Mouse (Mus musculus): ENCODE measurements around the gene Mgp. TPM values are rescaled to one million over a fixed set of nuclear protein-coding genes. Genes with fewer than 3 reads are reported as not detected.
"Not testable (repeated sequence)": the region's sequence is repeated elsewhere in the genome, so short reads cannot be mapped to it uniquely, and the experiment has no call there.

Mgp gene
- polyA plus RNA-seq, 1 experiment from 2014 or later: 8.2 TPM

- 55% methylated on average over 1 of the region's 1 CpGs for WGBS
- not testable (repeated sequence) for H3K27ac ChIP-seq (ENCODE audit: low read length); H3K27me3 ChIP-seq (replicated peaks; ENCODE audit: control insufficient read depth, insufficient read depth, low read length); H3K9ac ChIP-seq (replicated peaks; ENCODE audit: low read depth, low read length); H3K4me2 ChIP-seq (ENCODE audit: low read length); H3K9me3 ChIP-seq (ENCODE audit: control insufficient read depth, low read length); H3K4me3 ChIP-seq (replicated peaks; ENCODE audit: low read length); H3K4me1 ChIP-seq (replicated peaks; ENCODE audit: control insufficient read depth, insufficient read depth, low read length); H3K36me3 ChIP-seq (ENCODE audit: control insufficient read depth, insufficient read depth); ATAC-seq
Observed at GRCm38 (mm10) chr6:136884766-136885165, 9.1 kb upstream of the Mgp start.

- no peaks in the 10 kb centered on the region for H3K9me3 ChIP-seq (ENCODE audit: control insufficient read depth, low read length)
- no peaks in the 10 kb centered on the region for H3K36me3 ChIP-seq (ENCODE audit: control insufficient read depth, insufficient read depth)
- no peaks in the 10 kb centered on the region for H3K4me1 ChIP-seq (replicated peaks; ENCODE audit: control insufficient read depth, insufficient read depth, low read length)
- no peak overlapping the region for H3K4me2 ChIP-seq (ENCODE audit: low read length)
- no peaks in the 10 kb centered on the region for H3K27me3 ChIP-seq (replicated peaks; ENCODE audit: control insufficient read depth, insufficient read depth, low read length)
- no peak overlapping the region for H3K9ac ChIP-seq (replicated peaks; ENCODE audit: low read depth, low read length)
- ATAC-seq: no peak
- H3K27ac ChIP-seq (ENCODE audit: low read length): no peak overlapping the region
- no peak overlapping the region for H3K4me3 ChIP-seq (replicated peaks; ENCODE audit: low read length)
- WGBS: 95% methylated on average over 6 of the region's 6 CpGs
Observed at GRCm38 (mm10) chr6:136883961-136884360, 8.3 kb upstream of the Mgp start.

GRCm38 (mm10) chr6:136883431-136883915, 7.8 kb upstream of the Mgp start:
- Histone ChIP-seq H3K9me3 (ENCODE audit: control insufficient read depth, low read length) (no peaks in the 10 kb centered on the region), H3K4me3 (replicated peaks; ENCODE audit: low read length) (no peak overlapping the region), H3K9ac (replicated peaks; ENCODE audit: low read depth, low read length) (no peak overlapping the region), H3K36me3 (ENCODE audit: control insufficient read depth, insufficient read depth) (no peaks in the 10 kb centered on the region), H3K27me3 (replicated peaks; ENCODE audit: control insufficient read depth, insufficient read depth, low read length) (no peaks in the 10 kb centered on the region), H3K4me1 (replicated peaks; ENCODE audit: control insufficient read depth, insufficient read depth, low read length) (no peaks in the 10 kb centered on the region), H3K4me2 (ENCODE audit: low read length) (no peak overlapping the region), H3K27ac (ENCODE audit: low read length) (no peak overlapping the region)
- ATAC-seq: no peak
- 86% methylated on average over 3 of the region's 3 CpGs for WGBS

- Histone ChIP-seq H3K4me3 (replicated peaks; ENCODE audit: low read length) (no peak overlapping the region), H3K27me3 (replicated peaks; ENCODE audit: control insufficient read depth, insufficient read depth, low read length) (no peaks in the 10 kb centered on the region), H3K4me2 (ENCODE audit: low read length) (no peak overlapping the region), H3K9ac (replicated peaks; ENCODE audit: low read depth, low read length) (no peak overlapping the region), H3K4me1 (replicated peaks; ENCODE audit: control insufficient read depth, insufficient read depth, low read length) (no peaks in the 10 kb centered on the region), H3K9me3 (ENCODE audit: control insufficient read depth, low read length) (no peaks in the 10 kb centered on the region), H3K27ac (ENCODE audit: low read length) (no peak overlapping the region), H3K36me3 (ENCODE audit: control insufficient read depth, insufficient read depth) (no peaks in the 10 kb centered on the region)
- 87% methylated on average over 8 of the region's 8 CpGs for WGBS
- ATAC-seq: no peak
Observed at GRCm38 (mm10) chr6:136881678-136882077, 6.1 kb upstream of the Mgp start.

GRCm38 (mm10) chr6:136874599-136874998, 1.0 kb downstream of the Mgp start:
- WGBS: 12% methylated on average over 8 of the region's 8 CpGs
- H3K9me3 ChIP-seq (ENCODE audit: control insufficient read depth, low read length): no peaks in the 10 kb centered on the region
- H3K4me3 ChIP-seq (replicated peaks; ENCODE audit: low read length): no peak overlapping the region
- no peaks in the 10 kb centered on the region for H3K36me3 ChIP-seq (ENCODE audit: control insufficient read depth, insufficient read depth)
- H3K4me2 ChIP-seq (ENCODE audit: low read length): peak overlapping the region; percentile 25
- no peak overlapping the region for H3K9ac ChIP-seq (replicated peaks; ENCODE audit: low read depth, low read length)
- no peaks in the 10 kb centered on the region for H3K27me3 ChIP-seq (replicated peaks; ENCODE audit: control insufficient read depth, insufficient read depth, low read length)
- H3K27ac ChIP-seq (ENCODE audit: low read length): no peak overlapping the region
- H3K4me1 ChIP-seq (replicated peaks; ENCODE audit: control insufficient read depth, insufficient read depth, low read length): peaks cover 11% of the 10 kb centered on the region
- peak; percentile 45; the same call in 1 of the 2 replicates for ATAC-seq

GRCm38 (mm10) chr6:136868921-136869320, 6.7 kb downstream of the Mgp start:
- Histone ChIP-seq H3K9ac (replicated peaks; ENCODE audit: low read depth, low read length) (no peak overlapping the region), H3K4me2 (ENCODE audit: low read length) (no peak overlapping the region), H3K9me3 (ENCODE audit: control insufficient read depth, low read length) (no peaks in the 10 kb centered on the region), H3K27me3 (replicated peaks; ENCODE audit: control insufficient read depth, insufficient read depth, low read length) (no peaks in the 10 kb centered on the region), H3K4me3 (replicated peaks; ENCODE audit: low read length) (no peak overlapping the region), H3K27ac (ENCODE audit: low read length) (no peak overlapping the region), H3K36me3 (ENCODE audit: control insufficient read depth, insufficient read depth) (no peaks in the 10 kb centered on the region), H3K4me1 (replicated peaks; ENCODE audit: control insufficient read depth, insufficient read depth, low read length) (no peaks in the 10 kb centered on the region)
- 87% methylated on average over 5 of the region's 5 CpGs for WGBS
- ATAC-seq: no peak

GRCm38 (mm10) chr6:136866150-136866549, 9.5 kb downstream of the Mgp start:
- H3K9ac ChIP-seq (replicated peaks; ENCODE audit: low read depth, low read length): no peak overlapping the region
- H3K4me3 ChIP-seq (replicated peaks; ENCODE audit: low read length): no peak overlapping the region
- no peaks in the 10 kb centered on the region for H3K36me3 ChIP-seq (ENCODE audit: control insufficient read depth, insufficient read depth)
- H3K9me3 ChIP-seq (ENCODE audit: control insufficient read depth, low read length): no peaks in the 10 kb centered on the region
- 87% methylated on average over 4 of the region's 4 CpGs for WGBS
- H3K27ac ChIP-seq (ENCODE audit: low read length): no peak overlapping the region
- H3K4me2 ChIP-seq (ENCODE audit: low read length): no peak overlapping the region
- H3K4me1 ChIP-seq (replicated peaks; ENCODE audit: control insufficient read depth, insufficient read depth, low read length): no peaks in the 10 kb centered on the region
- ATAC-seq: no peak
- no peaks in the 10 kb centered on the region for H3K27me3 ChIP-seq (replicated peaks; ENCODE audit: control insufficient read depth, insufficient read depth, low read length)

- 88% methylated on average over 5 of the region's 5 CpGs for WGBS
- Histone ChIP-seq H3K4me1 (replicated peaks; ENCODE audit: control insufficient read depth, insufficient read depth, low read length) (no peaks in the 10 kb centered on the region), H3K9ac (replicated peaks; ENCODE audit: low read depth, low read length) (no peak overlapping the region), H3K27ac (ENCODE audit: low read length) (no peak overlapping the region), H3K36me3 (ENCODE audit: control insufficient read depth, insufficient read depth) (no peaks in the 10 kb centered on the region), H3K4me3 (replicated peaks; ENCODE audit: low read length) (no peak overlapping the region), H3K9me3 (ENCODE audit: control insufficient read depth, low read length) (no peaks in the 10 kb centered on the region), H3K27me3 (replicated peaks; ENCODE audit: control insufficient read depth, insufficient read depth, low read length) (no peaks in the 10 kb centered on the region), H3K4me2 (ENCODE audit: low read length) (no peak overlapping the region)
- ATAC-seq: no peak
Observed at GRCm38 (mm10) chr6:136865360-136865759, 10.3 kb downstream of the Mgp start.

GRCm38 (mm10) chr6:136861020-136861419, 14.6 kb downstream of the Mgp start:
- Histone ChIP-seq H3K9me3 (ENCODE audit: control insufficient read depth, low read length) (no peaks in the 10 kb centered on the region), H3K4me3 (replicated peaks; ENCODE audit: low read length) (no peak overlapping the region), H3K27ac (ENCODE audit: low read length) (no peak overlapping the region), H3K27me3 (replicated peaks; ENCODE audit: control insufficient read depth, insufficient read depth, low read length) (no peaks in the 10 kb centered on the region), H3K9ac (replicated peaks; ENCODE audit: low read depth, low read length) (no peak overlapping the region), H3K4me2 (ENCODE audit: low read length) (no peak overlapping the region), H3K4me1 (replicated peaks; ENCODE audit: control insufficient read depth, insufficient read depth, low read length) (no peaks in the 10 kb centered on the region), H3K36me3 (ENCODE audit: control insufficient read depth, insufficient read depth) (no peaks in the 10 kb centered on the region)
- WGBS: 52% methylated on average over 9 of the region's 9 CpGs
- peak; percentile 57; the same call in 1 of the 2 replicates for ATAC-seq

GRCm38 (mm10) chr6:136858420-136858819, 17.2 kb downstream of the Mgp start:
- H3K4me3 ChIP-seq (replicated peaks; ENCODE audit: low read length): no peak overlapping the region
- no peaks in the 10 kb centered on the region for H3K27me3 ChIP-seq (replicated peaks; ENCODE audit: control insufficient read depth, insufficient read depth, low read length)
- H3K4me1 ChIP-seq (replicated peaks; ENCODE audit: control insufficient read depth, insufficient read depth, low read length): no peaks in the 10 kb centered on the region
- no peak overlapping the region for H3K27ac ChIP-seq (ENCODE audit: low read length)
- ATAC-seq: no peak
- H3K4me2 ChIP-seq (ENCODE audit: low read length): no peak overlapping the region
- WGBS: 83% methylated on average over 8 of the region's 8 CpGs
- no peaks in the 10 kb centered on the region for H3K9me3 ChIP-seq (ENCODE audit: control insufficient read depth, low read length)
- no peak overlapping the region for H3K9ac ChIP-seq (replicated peaks; ENCODE audit: low read depth, low read length)
- H3K36me3 ChIP-seq (ENCODE audit: control insufficient read depth, insufficient read depth): no peaks in the 10 kb centered on the region
